Mouse (Mus musculus) heart, adult 2 months (tissue): Measurements from ENCODE around the gene Vmn1r1. TPM values are rescaled to one million over a fixed set of nuclear protein-coding genes. Genes with fewer than 3 reads are reported as not detected.

Source experiments
- DNase-seq, 2 experiments: peaks; one replicate each; pipeline ENCODE4 v3.0.0; 2021
- H3K27ac ChIP-seq: fragments of 200-600 bp; 2 replicates; pipeline ENCODE4 v1.8.1; 2022
- H3K27me3 ChIP-seq: fragments of 200-500 bp; 2 replicates; pipeline ENCODE4 v1.6.1; 2012; ENCODE audit warnings: mild to moderate bottlenecking, low read length, inconsistent platforms, mixed read lengths; ENCODE audit not compliant: control insufficient read depth, insufficient read depth
- H3K36me3 ChIP-seq: fragments of 200-500 bp; 2 replicates; pipeline ENCODE4 v1.6.1; 2012; ENCODE audit warnings: low read length, inconsistent platforms; ENCODE audit not compliant: control insufficient read depth, insufficient read depth
- H3K4me1 ChIP-seq: fragments of 200-500 bp; 2 replicates; pipeline ENCODE4 v1.6.1; 2011; ENCODE audit warnings: low read length; ENCODE audit not compliant: control insufficient read depth, insufficient read depth
- H3K4me3 ChIP-seq: fragments of 200-600 bp; 2 replicates; pipeline ENCODE4 v1.8.1; 2022
- H3K79me2 ChIP-seq: fragments of 200-500 bp; replicated peaks from 2 replicates; pipeline ENCODE4 v1.6.1; 2012; ENCODE audit warnings: mild to moderate bottlenecking, inconsistent platforms, low read length, moderate library complexity, mixed read lengths; ENCODE audit not compliant: control insufficient read depth, insufficient read depth
- H3K9ac ChIP-seq: fragments of 200-500 bp; 2 replicates; pipeline ENCODE4 v1.6.1; 2012; ENCODE audit warnings: low read depth, mild to moderate bottlenecking, control low read depth, inconsistent platforms, low read length, mixed read lengths
- CTCF ChIP-seq: fragments of 200-600 bp; IDR thresholded peaks from 2 replicates; pipeline ENCODE4 v1.8.1; 2022; ENCODE audit warnings: antibody characterized with exemption, mild to moderate bottlenecking, moderate library complexity
- EP300 ChIP-seq: fragments of 200-500 bp; IDR thresholded peaks from 2 replicates; pipeline ENCODE4 v1.6.1; 2011; ENCODE audit warnings: low read depth, low read length, control low read depth; ENCODE audit not compliant: insufficient read depth
- POLR2A ChIP-seq: fragments of 200-500 bp; IDR thresholded peaks from 2 replicates; pipeline ENCODE4 v1.6.1; 2011; ENCODE audit warnings: mild to moderate bottlenecking, low read depth, low read length, control low read depth; ENCODE audit not compliant: insufficient read depth
- WGBS: fragments of 180-500 bp; shearing (Covaris S2); methylation state at CpG from one replicate; pipeline ENCODE4 v1.1.7; 2018; 5-methylcytosine and 5-hydroxymethylcytosine counted together
- intact Hi-C: fragments of 180-260 bp; cut with DNase I; formaldehyde crosslinking; loops from one replicate; pipeline ENCODE4 v1.15.1; 2025
- polyA plus RNA-seq: library from polyadenylated mRNA; depleted of rRNA; stranded (reverse); fragments of >200 nt; gene quantifications from 2 replicates; pipeline ENCODE4 v1.2.3, GENCODE M21; 2012
- total RNA-seq, 2 experiments: library from RNA; stranded (reverse); gene quantifications; 2 replicates each; pipeline ENCODE4 v1.2.3; 2021

The Vmn1r1 gene
- total and polyA plus RNA-seq, 3 experiments: not detected

DNA sequence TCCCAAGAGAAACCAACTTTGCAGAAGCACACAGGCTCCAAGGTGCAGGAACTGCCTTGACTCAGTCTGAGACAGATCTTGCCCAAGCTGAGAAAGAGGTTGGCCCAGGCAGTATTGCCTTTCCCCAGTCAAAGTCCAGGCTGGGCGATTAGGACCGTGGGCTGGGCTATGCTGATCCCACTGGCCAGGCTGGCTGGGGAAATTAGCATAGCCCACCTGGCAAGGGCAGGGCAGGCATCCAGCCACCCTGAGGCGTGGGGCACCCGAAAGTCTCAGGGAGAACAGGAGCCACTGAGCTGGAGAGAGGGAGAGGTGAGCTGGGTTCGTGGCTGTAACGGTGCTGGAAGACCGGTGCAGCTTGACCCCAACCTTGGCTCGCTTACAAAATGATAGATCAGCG is 24.3 kb downstream of the Vmn1r1 start:
- H3K4me1 ChIP-seq: no peaks in the 10 kb centered on the region
- 36% methylated on average over 9 of the region's 9 CpGs for WGBS
- no peak overlapping the region for H3K9ac ChIP-seq
- H3K27ac ChIP-seq: no peak overlapping the region
- no peak for TF ChIP-seq CTCF
- TF ChIP-seq POLR2A: no peak
- no peak for TF ChIP-seq EP300
- H3K36me3 ChIP-seq: no peaks in the 10 kb centered on the region
- intact Hi-C loops: loop anchor here (1.0 kb wide), 1 partner anchor 252 kb away; no protein-coding TSS in a partner anchor
- H3K27me3 ChIP-seq: no peaks in the 10 kb centered on the region
- no peak overlapping the region for H3K4me3 ChIP-seq
- no peaks in the 10 kb centered on the region for H3K79me2 ChIP-seq
- DNase-seq: no peak

DNA sequence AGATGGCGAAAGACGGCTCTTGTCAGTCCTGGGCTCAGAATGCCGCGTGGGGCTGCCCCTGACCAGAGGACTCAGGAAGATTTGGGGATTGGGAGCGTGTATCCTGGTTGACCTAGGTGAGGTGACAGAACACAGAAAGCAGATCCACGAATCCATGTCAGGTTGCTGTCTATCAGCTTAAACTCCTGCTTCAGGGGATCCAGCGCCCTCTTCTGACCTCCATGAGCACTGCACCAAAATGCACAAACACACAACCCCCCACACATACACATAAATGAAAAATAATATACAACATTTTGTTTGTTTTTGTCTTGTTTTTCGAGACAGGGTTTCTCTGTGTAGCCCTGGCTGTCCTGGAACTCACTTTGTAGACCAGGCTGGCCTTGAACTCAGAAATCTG is 26.1 kb downstream of the Vmn1r1 start:
- H3K79me2 ChIP-seq: no peaks in the 10 kb centered on the region
- H3K4me3 ChIP-seq: no peak overlapping the region
- H3K27ac ChIP-seq: no peak overlapping the region
- no peaks in the 10 kb centered on the region for H3K27me3 ChIP-seq
- H3K9ac ChIP-seq: no peak overlapping the region
- H3K4me1 ChIP-seq: no peaks in the 10 kb centered on the region
- intact Hi-C loops: no loop called here
- H3K36me3 ChIP-seq: no peaks in the 10 kb centered on the region
- no peak for DNase-seq
- WGBS: 83% methylated on average over 8 of the region's 8 CpGs
- no peak for TF ChIP-seq EP300
- TF ChIP-seq CTCF: peak; percentile 8; the same call in 1 of the 2 replicates

DNA sequence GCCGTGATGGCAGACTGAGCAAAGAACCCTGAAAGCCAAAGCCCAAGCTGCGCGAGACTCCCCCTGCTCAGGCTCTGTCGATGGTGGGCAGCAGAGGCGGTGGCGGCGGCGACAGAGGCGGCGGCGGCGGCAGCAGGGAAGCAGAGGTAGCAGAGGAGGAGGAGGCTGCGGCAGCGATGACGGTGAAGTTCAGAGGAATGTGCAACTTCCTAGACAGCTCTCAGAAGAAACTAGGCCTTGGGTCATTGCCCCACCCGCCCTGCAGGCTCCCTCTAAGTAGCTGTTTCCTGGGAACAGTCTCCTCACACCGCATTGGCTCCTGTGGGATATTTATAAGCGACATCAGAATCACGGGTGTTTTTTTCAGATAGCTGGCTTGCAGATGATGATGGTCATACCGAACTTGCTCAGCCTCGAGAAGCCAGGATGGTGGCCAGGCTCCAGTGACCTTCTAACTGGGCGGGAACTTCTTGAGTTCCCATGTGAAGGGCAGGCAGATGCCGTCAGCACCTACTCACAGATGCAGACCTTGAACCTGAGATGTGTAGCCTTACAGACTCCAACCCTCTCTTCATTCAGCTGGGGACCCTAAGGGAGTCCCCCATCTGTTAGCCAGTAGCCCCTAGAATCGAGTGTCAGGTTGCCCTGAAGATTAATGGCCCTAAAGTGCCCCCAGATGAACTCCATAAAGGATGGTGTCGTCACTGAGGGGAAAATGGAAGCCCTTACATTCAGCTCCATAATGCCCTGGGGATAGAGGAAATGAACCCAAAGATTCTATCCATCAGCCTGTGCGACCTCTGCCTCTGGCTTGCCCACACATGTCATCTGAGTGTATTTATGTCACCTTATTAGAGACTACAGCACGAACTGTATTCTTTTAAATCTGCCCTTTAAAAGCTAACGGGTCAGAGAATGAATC is 26.8 kb downstream of the Vmn1r1 start:
- Histone ChIP-seq H3K27me3 (no peaks in the 10 kb centered on the region), H3K9ac (no peak overlapping the region)
- WGBS: 46% methylated on average over 28 of the region's 28 CpGs

DNA sequence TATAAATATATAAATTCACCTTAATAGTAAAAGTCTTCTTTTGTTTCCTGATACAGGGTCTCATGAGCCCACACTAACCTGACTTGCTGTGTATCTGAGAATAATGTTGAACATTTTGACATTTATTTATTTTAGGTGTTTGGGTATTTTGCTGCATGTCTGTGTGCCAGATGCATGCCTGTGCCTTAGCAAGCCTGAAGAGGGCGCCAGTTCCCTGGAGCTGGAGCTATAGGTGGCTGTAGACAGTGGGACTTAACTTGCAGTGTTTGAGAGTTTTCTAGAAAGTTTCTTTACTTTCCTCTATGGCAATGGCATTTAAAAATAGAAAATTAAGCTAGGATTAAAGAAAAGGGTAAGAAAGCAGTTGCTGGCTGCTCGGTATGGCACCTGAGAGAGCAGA is 33.5 kb downstream of the Vmn1r1 start:
- TF ChIP-seq EP300 (no peak), CTCF (peak; percentile 78), POLR2A (no peak)
- no peaks in the 10 kb centered on the region for H3K27me3 ChIP-seq
- intact Hi-C loops: no loop called here
- H3K9ac ChIP-seq: no peak overlapping the region
- H3K4me1 ChIP-seq: no peaks in the 10 kb centered on the region
- no peak overlapping the region for H3K27ac ChIP-seq
- peaks cover 2% of the 10 kb centered on the region; the same call in 1 of the 2 replicates for H3K36me3 ChIP-seq
- WGBS: 56% methylated on average over 2 of the region's 2 CpGs
- H3K4me3 ChIP-seq: no peak overlapping the region
- no peak for DNase-seq
- peaks cover 2% of the 10 kb centered on the region for H3K79me2 ChIP-seq

More for the DNA sequence above, 26.8 kb downstream of the Vmn1r1 start:
- no peak for DNase-seq
- Histone ChIP-seq H3K27ac (no peak overlapping the region), H3K36me3 (no peaks in the 10 kb centered on the region), H3K79me2 (no peaks in the 10 kb centered on the region), H3K4me3 (no peak overlapping the region), H3K4me1 (no peaks in the 10 kb centered on the region)
- intact Hi-C loops: no loop called here
- no peak for TF ChIP-seq CTCF
- no peak for TF ChIP-seq EP300
- TF ChIP-seq POLR2A: no peak

DNA sequence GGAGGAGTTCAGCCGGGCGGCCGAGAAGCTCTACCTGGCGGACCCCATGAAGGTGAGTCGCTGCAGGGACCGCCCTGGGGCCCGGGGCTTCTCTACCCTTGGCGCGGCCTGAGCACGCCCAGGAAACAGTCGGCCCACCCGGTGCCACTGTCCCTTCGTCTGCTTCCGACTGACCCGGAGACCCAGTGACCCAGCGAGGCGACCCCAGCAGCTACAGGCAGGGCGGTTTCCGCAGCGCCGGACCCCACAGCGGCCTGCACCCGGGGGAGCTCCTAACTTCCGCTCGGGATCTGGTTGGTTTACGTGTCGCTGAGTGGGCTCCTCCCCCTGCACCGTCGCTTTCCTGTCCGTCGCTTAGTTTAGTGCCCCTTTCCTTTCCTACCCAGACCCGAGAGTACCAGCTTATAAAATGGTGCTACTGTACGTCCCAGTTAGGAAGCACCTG is 39.3 kb downstream of the Vmn1r1 start:
- H3K79me2 ChIP-seq: peaks cover 2% of the 10 kb centered on the region
- intact Hi-C loops: loop anchor here (5.0 to 10.0 kb wide), 3 partner anchors 283 to 410 kb away; partner anchors contain the start of gene Lbr
- no peaks in the 10 kb centered on the region for H3K4me1 ChIP-seq
- TF ChIP-seq CTCF (no peak), EP300 (no peak), POLR2A (no peak; the same call in 1 of the 2 replicates)
- H3K9ac ChIP-seq: peak overlapping the region; percentile 76
- peak overlapping the region; percentile 97 for H3K4me3 ChIP-seq
- peak; percentile 83 to 88 for DNase-seq
- H3K36me3 ChIP-seq: peaks cover 5% of the 10 kb centered on the region; the same call in 1 of the 2 replicates
- no peaks in the 10 kb centered on the region for H3K27me3 ChIP-seq
- WGBS: under 1% methylated on average over 33 of the region's 33 CpGs
- H3K27ac ChIP-seq: peak overlapping the region; percentile 88

DNA sequence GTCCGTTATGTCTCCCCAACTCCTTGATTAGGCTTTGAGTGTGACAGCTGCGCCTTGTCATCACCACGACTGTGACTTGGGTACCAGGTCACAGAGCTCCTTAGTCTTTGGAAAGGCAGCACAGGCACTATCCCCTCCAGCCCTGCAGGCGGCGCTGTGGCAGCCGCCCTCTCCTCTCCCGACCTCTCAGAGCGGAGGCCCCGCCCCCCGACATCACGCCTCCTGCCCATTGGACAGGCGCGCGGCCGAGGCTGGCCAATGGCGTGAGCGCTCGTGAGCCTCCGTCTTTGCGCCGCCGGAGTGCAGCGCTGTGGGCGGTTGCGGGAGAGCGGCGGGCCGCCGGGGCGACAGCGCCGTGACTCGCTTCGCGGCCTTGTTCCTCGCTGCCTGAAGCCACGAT is 39.8 kb downstream of the Vmn1r1 start, which contains the start of gene Srp9:
Srp9 (plus strand) TSS at position 232 of the 400 bp plus-strand sequence.
- Histone ChIP-seq H3K4me1 (no peaks in the 10 kb centered on the region), H3K27ac (peak within 1 kb of the TSS; percentile 88), H3K27me3 (no peaks in the 10 kb centered on the region), H3K79me2 (peaks cover 2% of the 10 kb centered on the region), H3K36me3 (peaks cover 5% of the 10 kb centered on the region; the same call in 1 of the 2 replicates), H3K9ac (peak within 1 kb of the TSS; percentile 76), H3K4me3 (peak within 1 kb of the TSS; percentile 97)
- TF ChIP-seq CTCF: peak; percentile 99
- TF ChIP-seq POLR2A: peak; percentile 60; the same call in 1 of the 2 replicates
- TF ChIP-seq EP300: peak; percentile 50; the same call in 1 of the 2 replicates
- intact Hi-C loops: loop anchor here (5.0 to 10.0 kb wide), 2 partner anchors 397 to 410 kb away; no protein-coding TSS in a partner anchor
- DNase-seq: peak; percentile 98
- WGBS: under 1% methylated on average over 37 of the region's 37 CpGs
